Mouse (Mus musculus): ENCODE measurements around the gene Ndnf. TPM values are rescaled to one million over a fixed set of nuclear protein-coding genes. Genes with fewer than 3 reads are reported as not detected.

Gene Ndnf
- total RNA-seq, 1 experiment from 2014 or later: 3.5 TPM

DNA sequence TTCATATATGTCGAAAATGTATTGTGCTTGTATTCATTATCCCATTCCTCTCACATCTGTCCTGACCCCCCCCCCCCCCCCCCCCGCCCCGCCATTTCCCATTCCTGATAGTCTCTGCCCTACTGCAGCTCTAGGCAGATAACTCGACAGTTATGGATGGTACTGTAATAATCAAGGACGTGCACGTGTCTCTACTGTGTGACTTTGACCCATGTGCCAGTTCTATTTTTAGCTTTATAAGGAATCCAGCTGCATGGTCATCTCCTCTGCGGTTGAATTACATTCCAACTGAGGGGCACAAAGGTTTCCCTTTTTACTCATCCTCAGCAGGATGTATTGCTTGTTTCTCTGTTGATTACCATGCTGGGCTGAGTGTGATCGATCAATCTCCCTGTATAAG, 68.1 kb downstream of the Ndnf start:
- no peak for ATAC-seq (ENCODE audit: extremely low read depth, insufficient number of reproducible peaks, low FRiP score, poor library complexity, severe bottlenecking)

DNA sequence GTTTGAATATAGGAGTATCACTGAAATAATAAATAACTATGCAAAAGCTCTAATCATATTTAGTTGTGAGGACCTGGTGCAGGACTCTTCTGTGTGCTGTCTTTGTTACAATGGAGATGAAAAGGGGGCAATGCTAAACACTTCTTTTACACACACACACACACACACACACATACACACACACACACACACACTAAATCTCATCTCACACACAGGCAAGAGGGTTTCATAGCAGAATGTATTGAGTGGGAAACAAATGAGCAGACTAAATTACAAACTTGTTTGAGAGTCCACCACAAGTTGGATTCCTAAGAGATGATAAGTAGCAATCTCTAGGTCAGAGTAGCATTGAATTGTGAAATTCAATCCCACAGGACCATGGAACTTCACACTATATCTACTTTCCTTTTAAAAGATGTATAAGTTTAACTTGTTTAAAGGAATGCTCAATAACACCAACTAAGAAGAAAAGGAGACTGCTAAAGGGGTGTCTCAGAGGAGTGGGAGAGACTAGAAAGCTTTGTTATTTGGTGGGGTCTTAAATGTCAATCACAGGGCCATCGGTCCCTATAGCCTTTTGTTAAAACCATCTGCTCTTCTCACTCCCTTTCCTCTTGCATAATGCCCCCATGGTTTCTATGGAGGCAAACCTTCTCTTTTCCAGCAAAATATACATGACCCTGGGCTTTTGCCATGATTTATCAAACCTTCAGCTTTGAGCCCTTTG, 71.9 kb downstream of the Ndnf start:
- no peak for ATAC-seq (ENCODE audit: extremely low read depth, insufficient number of reproducible peaks, low FRiP score, poor library complexity, severe bottlenecking)

DNA sequence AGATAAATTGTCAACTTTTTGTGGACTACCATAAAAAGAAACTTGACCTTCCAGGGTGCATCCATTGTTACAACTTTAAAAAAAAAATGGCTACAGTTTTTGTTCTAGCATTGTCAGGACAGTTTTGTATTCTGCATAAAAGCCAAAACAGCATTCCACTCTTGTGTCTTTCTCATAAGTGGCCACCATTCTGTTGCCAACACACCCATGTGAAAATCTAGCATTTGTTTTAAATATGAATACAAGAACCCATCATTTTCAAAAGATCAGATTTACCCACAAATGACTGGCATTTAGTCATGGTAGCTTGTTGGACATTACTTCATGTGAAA, 72.4 kb downstream of the Ndnf start:
- ATAC-seq (ENCODE audit: extremely low read depth, insufficient number of reproducible peaks, low FRiP score, poor library complexity, severe bottlenecking): no peak

DNA sequence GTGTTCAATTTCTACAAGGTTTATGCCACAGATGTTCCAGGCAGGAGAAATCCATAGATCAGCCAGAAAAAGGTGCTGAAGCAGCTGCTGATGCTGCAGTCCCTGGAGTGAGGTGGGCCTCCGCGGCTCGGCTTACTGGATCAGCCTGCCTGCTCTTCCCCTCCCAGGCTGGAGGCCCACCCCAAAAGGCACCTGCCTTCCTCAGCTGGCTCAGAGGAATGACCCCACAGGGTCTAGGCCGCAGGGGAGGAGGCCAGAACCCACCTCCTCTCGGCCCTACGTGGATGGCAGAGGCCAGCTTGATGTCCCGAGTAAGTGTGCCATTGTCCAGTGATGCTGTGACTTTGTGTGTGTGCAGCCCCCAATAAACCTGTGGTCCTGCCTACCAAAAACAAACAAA, 86.8 kb downstream of the Ndnf start:
- no peak for ATAC-seq (ENCODE audit: extremely low read depth, insufficient number of reproducible peaks, low FRiP score, poor library complexity, severe bottlenecking)

DNA sequence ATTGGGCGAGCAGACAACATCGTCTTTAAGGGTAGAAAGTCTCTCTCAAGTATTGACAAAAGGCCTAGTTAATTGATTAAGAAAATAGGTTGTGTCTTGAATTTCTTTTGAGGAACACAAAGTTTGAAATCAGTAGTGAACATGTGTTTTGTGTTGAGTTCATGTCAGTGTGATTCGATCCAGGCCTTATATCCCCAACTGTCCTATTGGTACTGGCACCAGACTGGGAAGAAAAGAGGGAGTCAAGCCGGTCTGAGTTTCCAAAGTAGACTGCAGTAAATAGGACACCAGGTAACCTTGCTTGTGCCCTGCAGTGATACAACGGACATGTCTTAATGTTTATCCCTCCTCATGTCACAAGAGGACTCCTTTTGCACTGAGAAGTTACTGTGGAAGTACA, 87.8 kb downstream of the Ndnf start:
- ATAC-seq (ENCODE audit: extremely low read depth, insufficient number of reproducible peaks, low FRiP score, poor library complexity, severe bottlenecking): no peak

DNA sequence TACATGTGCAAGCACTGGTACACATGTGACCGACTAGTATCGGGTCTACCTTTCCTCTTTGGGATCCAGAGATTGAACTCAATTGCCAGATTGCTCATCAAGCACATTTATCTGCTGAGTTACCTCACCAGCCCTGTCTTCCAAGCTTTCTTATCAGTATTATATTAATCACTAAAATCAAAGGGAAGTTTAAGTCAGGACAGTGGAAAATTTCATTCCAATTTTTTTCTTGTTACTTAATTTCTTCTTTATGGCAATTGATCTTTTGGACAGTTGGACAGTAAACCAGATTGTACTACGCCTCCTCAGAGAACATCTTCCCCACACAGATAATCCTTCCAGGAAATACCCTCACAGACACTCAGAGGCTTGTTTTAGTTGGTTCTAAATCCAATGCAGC, 88.7 kb downstream of the Ndnf start:
- no peak for ATAC-seq (ENCODE audit: extremely low read depth, insufficient number of reproducible peaks, low FRiP score, poor library complexity, severe bottlenecking)

Other genes starting within 250 kb of the Ndnf start
- 1.0 and 1.2 TPM in 2 replicates for gene Tnip3, start 146.3 kb upstream of the Ndnf start, total RNA-seq (2017)
- not detected in 2 replicates for gene Prdm5, start 107.4 kb downstream of the Ndnf start, total RNA-seq (2017)